Mouse (Mus musculus) lung, embryonic 15.5 days (tissue): Measurements from ENCODE around the gene Glis3. TPM values are rescaled to one million over a fixed set of nuclear protein-coding genes. Genes with fewer than 3 reads are reported as not detected.

Experiments used
- ATAC-seq: fragments of 200-750 bp; cut with Nextera tagmentation; 2 replicates; pipeline ENCODE4 v1.8.0; 2017; ENCODE audit warnings: moderate number of reproducible peaks, borderline replicate concordance; ENCODE audit not compliant: low FRiP score, low TSS enrichment; ENCODE audit errors: extremely low read depth
- H3K27ac ChIP-seq: fragments of 300-500 bp; sonication (generic); 2 replicates; pipeline ENCODE4 v1.5.1; 2015; ENCODE audit warnings: moderate library complexity, mild to moderate bottlenecking, inconsistent platforms
- H3K27me3 ChIP-seq: fragments of 300-500 bp; sonication (generic); 2 replicates; pipeline ENCODE4 v1.6.1; 2015; ENCODE audit warnings: inconsistent platforms
- H3K36me3 ChIP-seq: fragments of 300-500 bp; sonication (generic); 2 replicates; pipeline ENCODE4 v1.6.1; 2015; ENCODE audit warnings: inconsistent platforms
- H3K4me1 ChIP-seq: fragments of 300-500 bp; sonication (generic); 2 replicates; pipeline ENCODE4 v1.6.1; 2015; ENCODE audit warnings: inconsistent platforms
- H3K4me2 ChIP-seq: fragments of 300-500 bp; sonication (generic); 2 replicates; pipeline ENCODE4 v1.6.1; 2015; ENCODE audit warnings: inconsistent platforms, mild to moderate bottlenecking, moderate library complexity
- H3K4me3 ChIP-seq: fragments of 300-500 bp; sonication (generic); 2 replicates; pipeline ENCODE4 v1.5.1; 2015; ENCODE audit warnings: mild to moderate bottlenecking, inconsistent platforms
- H3K9ac ChIP-seq: fragments of 300-500 bp; sonication (generic); 2 replicates; pipeline ENCODE4 v1.6.1; 2015; ENCODE audit warnings: inconsistent platforms
- H3K9me3 ChIP-seq: fragments of 300-500 bp; sonication (generic); 2 replicates; pipeline ENCODE4 v1.6.1; 2016; ENCODE audit warnings: inconsistent platforms
- WGBS: fragments of 180-500 bp; shearing (Covaris S2); methylation state at CpG from one replicate; pipeline ENCODE4 v1.1.7; 2015; 5-methylcytosine and 5-hydroxymethylcytosine counted together
- polyA plus RNA-seq: library from polyadenylated mRNA; unstranded; fragments of >200 nt; fragmentation: Nextera tagmentation; extraction: Ambion mirVana; gene quantifications from 2 replicates; pipeline ENCODE4 v1.2.1, GENCODE M21; 2015

Glis3 gene
- polyA plus RNA-seq, 1 experiment from 2014 or later: 4.5 TPM

GRCm38 (mm10) chr19:28393766-28394165 is 286.1 kb downstream of the Glis3 start:
- no peaks in the 10 kb centered on the region for H3K36me3 ChIP-seq
- H3K4me3 ChIP-seq: no peak overlapping the region
- no peaks in the 10 kb centered on the region for H3K27me3 ChIP-seq
- no peak overlapping the region for H3K4me2 ChIP-seq
- no peak for ATAC-seq
- H3K4me1 ChIP-seq: no peaks in the 10 kb centered on the region
- no peaks in the 10 kb centered on the region for H3K9me3 ChIP-seq
- no peak overlapping the region for H3K27ac ChIP-seq
- no peak overlapping the region for H3K9ac ChIP-seq
- WGBS: 61% methylated on average over 7 of the region's 7 CpGs

- Histone ChIP-seq H3K4me1 (no peaks in the 10 kb centered on the region), H3K36me3 (no peaks in the 10 kb centered on the region), H3K27ac (no peak overlapping the region), H3K9ac (no peak overlapping the region), H3K4me2 (no peak overlapping the region), H3K27me3 (no peaks in the 10 kb centered on the region), H3K4me3 (no peak overlapping the region), H3K9me3 (no peaks in the 10 kb centered on the region)
- 87% methylated on average over 3 of the region's 3 CpGs for WGBS
- no peak for ATAC-seq
These were observed 287.0 kb downstream of the Glis3 start for GRCm38 (mm10) chr19:28392838-28393237.

- Histone ChIP-seq H3K9ac (no peak overlapping the region), H3K36me3 (no peaks in the 10 kb centered on the region), H3K4me3 (no peak overlapping the region), H3K27me3 (no peaks in the 10 kb centered on the region), H3K27ac (no peak overlapping the region), H3K9me3 (no peaks in the 10 kb centered on the region), H3K4me2 (no peak overlapping the region), H3K4me1 (no peaks in the 10 kb centered on the region)
- no peak for ATAC-seq
- WGBS: 65% methylated on average over 4 of the region's 4 CpGs
These were observed 289.0 kb downstream of the Glis3 start for GRCm38 (mm10) chr19:28390920-28391319.

- Histone ChIP-seq H3K4me3 (no peak overlapping the region), H3K27me3 (no peaks in the 10 kb centered on the region), H3K4me1 (no peaks in the 10 kb centered on the region), H3K27ac (no peak overlapping the region), H3K36me3 (no peaks in the 10 kb centered on the region), H3K4me2 (no peak overlapping the region), H3K9me3 (no peaks in the 10 kb centered on the region), H3K9ac (no peak overlapping the region)
- WGBS: 67% methylated on average over 5 of the region's 5 CpGs
- ATAC-seq: no peak
These were observed 290.7 kb downstream of the Glis3 start for GRCm38 (mm10) chr19:28389146-28389545.

- H3K4me1 ChIP-seq: peaks cover 28% of the 10 kb centered on the region
- WGBS: 34% methylated on average over 5 of the region's 5 CpGs
- H3K36me3 ChIP-seq: no peaks in the 10 kb centered on the region
- peak; percentile 57; the same call in 1 of the 2 replicates for ATAC-seq
- no peak overlapping the region for H3K9ac ChIP-seq
- H3K9me3 ChIP-seq: no peaks in the 10 kb centered on the region
- H3K27ac ChIP-seq: peak overlapping the region; percentile 71; the same call in 1 of the 2 replicates
- no peaks in the 10 kb centered on the region for H3K27me3 ChIP-seq
- H3K4me3 ChIP-seq: no peak overlapping the region
- no peak overlapping the region for H3K4me2 ChIP-seq
These were observed 296.5 kb downstream of the Glis3 start for GRCm38 (mm10) chr19:28383425-28383824.

GRCm38 (mm10) chr19:28382168-28382911 is 297.5 kb downstream of the Glis3 start:
- Histone ChIP-seq H3K4me1 (peaks cover 28% of the 10 kb centered on the region), H3K4me2 (no peak overlapping the region), H3K36me3 (no peaks in the 10 kb centered on the region), H3K27me3 (no peaks in the 10 kb centered on the region), H3K9me3 (no peaks in the 10 kb centered on the region), H3K4me3 (no peak overlapping the region), H3K27ac (peak overlapping the region; percentile 71), H3K9ac (no peak overlapping the region)
- 33% methylated on average over 8 of the region's 10 CpGs for WGBS
- peak; percentile 88 for ATAC-seq

GRCm38 (mm10) chr19:28381441-28381840 is 298.4 kb downstream of the Glis3 start:
- 75% methylated on average over 9 of the region's 9 CpGs for WGBS
- no peak overlapping the region for H3K4me3 ChIP-seq
- H3K27ac ChIP-seq: peak overlapping the region; percentile 71; the same call in 1 of the 2 replicates
- H3K9ac ChIP-seq: no peak overlapping the region
- peaks cover 36% of the 10 kb centered on the region for H3K4me1 ChIP-seq
- no peaks in the 10 kb centered on the region for H3K27me3 ChIP-seq
- no peaks in the 10 kb centered on the region for H3K36me3 ChIP-seq
- no peak for ATAC-seq
- no peak overlapping the region for H3K4me2 ChIP-seq
- H3K9me3 ChIP-seq: no peaks in the 10 kb centered on the region

- no peak overlapping the region for H3K27ac ChIP-seq
- peaks cover 40% of the 10 kb centered on the region for H3K4me1 ChIP-seq
- no peaks in the 10 kb centered on the region for H3K36me3 ChIP-seq
- no peak overlapping the region for H3K9ac ChIP-seq
- no peak overlapping the region for H3K4me2 ChIP-seq
- H3K9me3 ChIP-seq: no peaks in the 10 kb centered on the region
- 56% methylated on average over 9 of the region's 9 CpGs for WGBS
- H3K4me3 ChIP-seq: no peak overlapping the region
- ATAC-seq: no peak
- no peaks in the 10 kb centered on the region for H3K27me3 ChIP-seq
These were observed 299.1 kb downstream of the Glis3 start for GRCm38 (mm10) chr19:28380691-28381262.

GRCm38 (mm10) chr19:28377788-28378295 is 302.0 kb downstream of the Glis3 start:
- no peak for ATAC-seq
- H3K9ac ChIP-seq: no peak overlapping the region
- no peak overlapping the region for H3K27ac ChIP-seq
- no peaks in the 10 kb centered on the region for H3K9me3 ChIP-seq
- no peak overlapping the region for H3K4me2 ChIP-seq
- H3K4me3 ChIP-seq: no peak overlapping the region
- WGBS: 78% methylated on average over 5 of the region's 5 CpGs
- H3K4me1 ChIP-seq: peaks cover 38% of the 10 kb centered on the region
- no peaks in the 10 kb centered on the region for H3K27me3 ChIP-seq
- H3K36me3 ChIP-seq: no peaks in the 10 kb centered on the region

- Histone ChIP-seq H3K4me2 (no peak overlapping the region), H3K27me3 (no peaks in the 10 kb centered on the region), H3K27ac (no peak overlapping the region), H3K9ac (no peak overlapping the region), H3K36me3 (no peaks in the 10 kb centered on the region), H3K4me1 (peaks cover 27% of the 10 kb centered on the region), H3K4me3 (no peak overlapping the region), H3K9me3 (no peaks in the 10 kb centered on the region)
- 68% methylated on average over 1 of the region's 1 CpGs for WGBS
- ATAC-seq: no peak
These were observed 303.5 kb downstream of the Glis3 start for GRCm38 (mm10) chr19:28376401-28376800.

GRCm38 (mm10) chr19:28375746-28376145 is 304.1 kb downstream of the Glis3 start:
- 85% methylated on average over 2 of the region's 2 CpGs for WGBS

GRCm38 (mm10) chr19:28374524-28374923 is 305.4 kb downstream of the Glis3 start:
- H3K9ac ChIP-seq: no peak overlapping the region
- H3K4me2 ChIP-seq: no peak overlapping the region
- H3K4me3 ChIP-seq: no peak overlapping the region
- no peak for ATAC-seq
- H3K4me1 ChIP-seq: peaks cover 14% of the 10 kb centered on the region; the same call in 1 of the 2 replicates
- no peak overlapping the region for H3K27ac ChIP-seq
- H3K27me3 ChIP-seq: no peaks in the 10 kb centered on the region
- WGBS: 73% methylated on average over 2 of the region's 2 CpGs
- no peaks in the 10 kb centered on the region for H3K9me3 ChIP-seq
- H3K36me3 ChIP-seq: no peaks in the 10 kb centered on the region

More at GRCm38 (mm10) chr19:28375746-28376145, 304.1 kb downstream of the Glis3 start:
- no peak overlapping the region for H3K4me2 ChIP-seq
- peaks cover 21% of the 10 kb centered on the region for H3K4me1 ChIP-seq
- no peak overlapping the region for H3K9ac ChIP-seq
- no peak for ATAC-seq
- no peaks in the 10 kb centered on the region for H3K9me3 ChIP-seq
- no peak overlapping the region for H3K27ac ChIP-seq
- H3K36me3 ChIP-seq: no peaks in the 10 kb centered on the region
- no peaks in the 10 kb centered on the region for H3K27me3 ChIP-seq
- no peak overlapping the region for H3K4me3 ChIP-seq
